Mouse (Mus musculus) neural tube, embryonic 10.5 days (tissue): Measurements from ENCODE around the gene Ptges2.

Experiments used
- DNase-seq: peaks from one replicate; pipeline ENCODE4 v3.0.0-alpha.2; 2017; ENCODE audit warnings: low spot score; ENCODE audit errors: extremely low spot score

Ptges2 gene

DNA sequence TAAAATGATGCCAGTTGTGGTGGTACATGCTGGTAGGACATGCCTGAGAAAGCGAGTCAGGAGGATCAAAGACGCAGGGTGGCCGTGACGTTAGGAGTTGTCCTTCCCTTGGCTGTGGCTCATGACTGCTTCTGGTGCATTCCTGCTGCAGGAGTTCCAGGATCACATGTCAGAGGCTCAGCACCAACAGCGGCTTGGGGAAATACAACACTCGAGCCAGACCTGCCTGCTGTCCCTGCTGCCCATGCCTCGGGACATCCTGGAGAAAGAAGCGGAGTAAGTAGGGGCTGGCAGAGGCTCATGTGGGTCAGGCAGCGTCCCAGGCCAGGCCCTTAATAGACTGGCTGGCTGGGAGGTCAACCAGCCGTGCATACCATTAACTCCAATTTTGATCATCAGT, 21.5 kb upstream of the Ptges2 start:
- no peak for DNase-seq

DNA sequence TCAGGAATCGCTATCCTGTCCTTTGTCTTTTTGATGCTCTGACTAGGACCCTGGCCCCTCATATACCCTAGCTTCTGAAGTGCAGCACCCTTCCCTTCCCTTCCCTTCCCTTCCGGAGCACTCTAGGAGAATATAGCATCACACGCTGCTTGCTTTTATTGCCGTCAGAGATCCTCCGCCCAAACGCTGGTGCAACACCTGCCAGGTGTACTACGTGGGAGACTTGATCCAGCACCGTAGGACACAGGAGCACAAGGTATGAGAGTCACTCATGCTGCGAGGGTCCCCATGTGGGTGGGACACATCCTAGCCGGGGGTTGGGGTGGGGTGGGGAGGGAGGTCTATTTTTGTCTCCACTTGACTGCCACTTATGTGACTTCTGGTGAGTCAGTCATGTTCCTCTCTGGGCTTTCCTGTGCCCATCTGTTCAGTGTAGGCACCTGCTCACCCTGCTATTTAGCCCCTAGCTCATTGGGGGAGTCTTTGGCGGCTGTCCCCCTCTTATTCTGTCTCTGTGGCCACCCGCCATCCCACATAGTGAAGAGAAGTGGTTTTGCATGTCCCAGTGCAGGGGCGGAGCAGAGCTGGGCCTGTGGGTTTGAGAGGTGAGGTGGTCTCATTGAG, 20.3 kb upstream of the Ptges2 start:
- no peak for DNase-seq

DNA sequence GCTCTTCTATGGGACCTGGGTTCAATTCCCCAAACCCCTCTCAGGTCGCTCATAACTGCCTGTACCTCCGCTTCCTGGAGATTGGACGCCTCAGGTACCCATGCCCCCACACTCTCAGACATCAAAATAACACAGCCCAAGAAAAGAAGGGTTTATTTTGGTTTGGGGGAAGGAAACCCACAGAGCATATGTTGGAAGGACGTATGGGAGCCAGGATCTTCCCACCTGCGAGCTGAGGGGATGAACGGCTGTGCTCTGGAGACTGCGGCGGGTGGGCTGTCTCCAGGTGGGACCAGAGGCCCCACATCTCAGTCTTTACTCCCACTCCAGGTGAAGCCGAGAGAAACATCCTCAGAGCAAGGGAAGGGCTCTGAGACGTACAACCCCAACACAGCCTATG, 18.7 kb upstream of the Ptges2 start:
- no peak for DNase-seq

DNA sequence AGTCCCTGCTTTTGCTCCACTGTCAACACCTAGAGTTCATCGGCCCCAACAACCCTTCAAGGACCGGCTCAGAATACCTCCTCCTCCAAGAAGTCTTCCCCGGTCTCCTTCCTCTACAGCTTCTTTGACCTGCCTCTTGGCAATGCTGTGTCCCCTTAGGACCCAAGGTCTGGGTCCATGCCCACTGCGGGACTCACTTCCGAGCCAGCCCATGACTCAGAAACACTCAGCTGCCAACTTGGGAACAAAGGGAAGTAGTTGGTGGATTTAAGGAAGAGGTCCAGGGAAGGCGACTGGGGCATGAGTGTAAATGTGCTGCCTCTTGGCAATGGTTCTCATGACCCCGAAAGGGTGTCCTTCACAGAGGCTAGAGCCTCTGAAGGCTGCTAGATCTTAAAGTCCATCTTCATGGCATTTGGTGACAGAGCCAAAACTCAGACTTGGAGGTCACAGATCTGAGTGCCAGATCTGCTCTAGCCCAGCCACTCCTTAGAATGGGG, 15.6 kb upstream of the Ptges2 start:
- no peak for DNase-seq

DNA sequence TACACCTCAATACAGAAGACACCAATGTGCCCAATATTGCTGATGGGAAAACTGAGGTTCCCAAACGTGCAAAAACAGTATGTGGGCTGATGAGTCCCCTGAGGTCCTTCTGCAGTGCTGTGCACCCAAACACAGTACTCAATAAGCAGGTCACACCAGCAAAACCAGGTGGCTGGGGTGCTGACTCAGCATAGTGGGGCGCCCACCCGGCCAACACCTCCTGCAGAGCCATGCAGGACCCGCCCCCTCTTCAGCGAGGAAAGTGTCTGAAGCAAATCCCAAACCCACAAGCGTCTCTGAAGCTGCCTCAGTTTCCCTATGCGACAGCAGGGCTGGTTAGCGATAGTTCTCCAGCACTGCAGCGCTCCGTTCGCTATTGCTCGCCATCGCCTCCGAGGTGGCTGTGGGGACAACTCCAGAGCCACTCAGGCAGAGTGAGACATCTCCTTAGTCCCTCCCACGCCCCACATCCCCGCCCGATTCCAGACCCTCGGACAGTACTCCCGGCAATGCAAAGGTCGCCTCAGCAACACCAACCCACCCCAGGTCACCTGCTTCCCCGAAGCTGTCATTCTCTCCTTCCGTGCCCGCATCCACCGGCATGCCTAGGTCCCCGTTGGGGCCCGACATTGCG, 14.4 kb upstream of the Ptges2 start:
- no peak for DNase-seq

DNA sequence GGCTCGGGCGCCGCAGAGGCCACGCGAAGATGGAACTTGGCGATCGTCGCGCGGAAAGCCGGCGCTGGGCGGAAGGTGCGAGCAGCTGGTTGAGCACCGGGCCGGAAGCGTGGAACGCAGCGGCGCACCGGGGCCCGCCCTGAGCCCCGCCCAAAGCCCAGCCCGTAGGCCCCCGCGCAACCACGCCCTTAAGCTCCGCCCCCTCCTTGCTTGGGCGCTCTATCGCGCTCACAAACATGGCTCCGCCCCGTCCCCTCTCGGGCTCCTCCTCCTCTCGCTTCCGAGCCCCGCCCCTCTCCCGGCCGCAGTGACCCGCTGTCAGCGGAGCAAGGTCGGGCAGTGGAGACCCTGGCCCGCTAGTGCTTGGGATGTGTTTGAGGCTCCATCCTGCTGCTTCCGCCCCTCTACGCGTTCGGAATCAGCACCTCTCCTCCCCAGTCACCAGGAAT, 13.9 kb upstream of the Ptges2 start, which contains the start of gene 1110008P14Rik:
Gene 1110008P14Rik, minus strand, starts transcription at position 164 of the 449 bp plus-strand sequence.
- peak; percentile 93 for DNase-seq

DNA sequence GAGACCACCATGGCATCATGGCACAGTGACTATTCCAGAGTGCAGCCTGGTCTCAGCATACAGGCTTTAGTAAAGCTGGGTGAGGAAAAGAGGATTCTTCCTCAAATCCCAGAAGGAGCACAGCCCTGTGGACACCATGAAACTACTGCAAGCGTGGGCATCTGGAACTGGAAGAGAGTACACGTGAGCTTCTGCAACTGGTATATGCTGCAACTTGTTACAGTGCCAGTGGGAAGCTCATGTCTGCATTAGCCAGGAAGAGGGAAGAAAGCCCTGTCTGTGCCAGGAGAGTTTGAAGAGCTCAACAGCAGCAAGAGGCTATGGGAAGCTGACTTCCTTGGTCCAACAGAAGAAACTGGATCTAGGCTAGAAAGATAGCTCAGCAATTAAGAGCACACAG, 13.0 kb upstream of the Ptges2 start:
- DNase-seq = no peak

DNA sequence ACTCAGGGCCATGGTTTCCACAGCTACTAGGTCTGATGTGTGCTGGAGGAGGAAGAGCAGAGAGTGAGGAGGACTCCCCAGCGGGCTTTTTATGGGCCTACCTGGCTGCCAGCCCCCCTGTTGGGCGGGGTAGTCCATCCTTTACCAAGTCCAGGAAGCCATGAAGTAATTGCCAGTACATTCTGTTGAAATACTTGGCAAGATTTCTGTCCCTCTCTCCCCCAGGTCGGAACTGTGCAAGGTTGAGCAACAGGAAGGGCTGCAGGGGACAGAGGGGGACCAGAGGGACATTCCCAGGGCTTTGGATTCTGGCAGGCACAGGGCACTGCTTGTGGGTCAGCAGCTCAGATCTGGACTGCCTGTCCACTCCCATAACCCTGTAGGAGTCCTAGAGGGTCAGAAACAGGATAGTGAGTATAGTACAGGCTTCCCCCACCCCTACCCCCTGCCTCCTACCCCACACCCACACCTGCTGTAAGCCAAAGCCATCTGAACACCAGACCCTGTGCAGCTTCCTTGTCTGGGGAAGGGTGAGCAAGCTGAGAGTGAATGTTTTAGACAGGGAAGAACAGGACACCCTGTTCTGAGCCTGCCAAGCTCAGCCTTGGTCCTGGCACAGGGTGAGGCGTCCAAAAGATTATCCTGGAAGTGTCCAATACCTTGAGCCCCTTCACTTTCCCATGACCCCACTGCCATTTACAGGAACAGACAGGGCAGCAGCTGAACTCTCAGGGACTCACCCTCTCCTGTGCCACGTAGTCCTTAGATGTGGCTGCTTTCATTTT, 7.8 kb upstream of the Ptges2 start, which contains the start of gene Lcn2:
Gene Lcn2, minus strand, starts transcription at position 547 of the 785 bp plus-strand sequence.
- DNase-seq = no peak

DNA sequence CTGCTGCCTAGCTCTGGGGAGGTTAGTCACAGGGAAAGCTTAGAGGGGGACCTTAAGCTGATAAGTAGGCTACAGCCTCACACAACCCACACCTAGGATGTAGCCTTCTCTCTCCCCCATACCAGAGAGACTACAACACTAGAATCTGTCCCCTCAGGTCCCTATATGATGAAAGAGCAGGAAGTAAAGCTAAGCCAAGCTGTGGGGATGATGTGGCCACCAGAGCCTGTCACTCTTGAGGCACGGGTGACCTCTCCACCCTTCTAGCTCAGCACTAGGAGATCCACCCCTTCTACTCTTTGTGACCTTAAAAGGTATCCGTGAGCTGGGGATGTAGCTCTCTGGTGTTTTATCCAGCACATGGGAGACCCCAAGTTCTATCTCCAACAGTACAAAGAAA, 6.5 kb upstream of the Ptges2 start:
- no peak for DNase-seq

DNA sequence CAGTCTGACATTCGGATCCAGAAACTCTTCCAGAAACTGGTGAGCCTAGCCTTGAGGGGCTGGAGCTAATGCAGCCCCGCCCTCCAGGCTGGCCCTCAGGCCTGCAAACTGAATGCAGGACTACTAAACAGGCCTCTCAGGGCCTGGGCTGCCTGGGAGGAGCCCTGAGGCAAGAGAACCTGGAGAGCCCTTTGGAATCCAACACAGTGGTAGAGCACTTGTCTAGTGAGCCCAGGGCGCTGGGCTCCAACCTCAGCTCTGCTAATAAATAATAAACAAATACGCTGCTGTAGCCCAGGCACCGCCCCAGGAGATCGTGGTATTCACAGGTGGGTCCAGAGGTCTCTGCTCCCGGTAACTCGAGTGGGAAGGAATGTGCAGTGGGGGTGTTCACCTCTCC, 4.8 kb upstream of the Ptges2 start:
- no peak for DNase-seq

DNA sequence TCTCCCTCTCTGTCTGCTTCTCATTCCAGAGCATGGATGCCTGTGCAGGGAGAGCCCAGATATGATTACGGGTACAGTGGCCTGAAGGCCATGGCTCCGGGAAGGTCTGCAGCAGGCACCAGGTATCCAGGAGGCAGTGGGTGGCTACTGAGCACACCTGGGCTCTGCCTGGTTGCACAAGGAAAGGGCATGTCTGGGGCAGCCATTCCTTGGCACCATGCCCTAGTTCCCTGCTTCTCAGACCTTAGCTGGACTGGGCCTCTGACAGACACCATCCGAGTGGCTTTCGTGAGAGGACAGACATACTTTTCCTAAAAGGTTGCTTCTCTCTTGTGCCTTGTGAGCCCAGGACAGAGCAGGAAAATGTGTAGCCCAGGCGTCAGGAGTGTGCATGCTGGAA, 3.6 kb upstream of the Ptges2 start:
- DNase-seq = no peak

DNA sequence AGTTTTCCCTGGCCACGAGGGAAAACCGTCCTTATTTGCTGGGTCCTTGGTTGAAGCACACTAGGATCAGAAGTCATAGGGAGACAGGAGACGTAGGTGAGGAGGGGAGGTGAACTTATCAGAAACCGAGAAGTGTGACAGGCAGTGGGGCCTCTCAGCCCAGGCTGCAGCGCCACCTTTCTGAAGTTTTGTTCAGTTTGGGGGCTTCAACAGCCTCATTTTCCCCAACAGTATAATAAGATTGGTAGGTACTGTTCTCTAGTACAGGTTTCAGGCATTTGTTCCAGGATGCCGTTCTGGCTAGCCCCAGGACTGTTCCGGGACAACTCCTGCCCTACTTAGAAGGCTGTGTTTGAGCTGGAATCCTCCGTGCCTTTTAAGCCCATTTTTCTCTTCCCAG, 723 bp upstream of the Ptges2 start:
- no peak for DNase-seq

DNA sequence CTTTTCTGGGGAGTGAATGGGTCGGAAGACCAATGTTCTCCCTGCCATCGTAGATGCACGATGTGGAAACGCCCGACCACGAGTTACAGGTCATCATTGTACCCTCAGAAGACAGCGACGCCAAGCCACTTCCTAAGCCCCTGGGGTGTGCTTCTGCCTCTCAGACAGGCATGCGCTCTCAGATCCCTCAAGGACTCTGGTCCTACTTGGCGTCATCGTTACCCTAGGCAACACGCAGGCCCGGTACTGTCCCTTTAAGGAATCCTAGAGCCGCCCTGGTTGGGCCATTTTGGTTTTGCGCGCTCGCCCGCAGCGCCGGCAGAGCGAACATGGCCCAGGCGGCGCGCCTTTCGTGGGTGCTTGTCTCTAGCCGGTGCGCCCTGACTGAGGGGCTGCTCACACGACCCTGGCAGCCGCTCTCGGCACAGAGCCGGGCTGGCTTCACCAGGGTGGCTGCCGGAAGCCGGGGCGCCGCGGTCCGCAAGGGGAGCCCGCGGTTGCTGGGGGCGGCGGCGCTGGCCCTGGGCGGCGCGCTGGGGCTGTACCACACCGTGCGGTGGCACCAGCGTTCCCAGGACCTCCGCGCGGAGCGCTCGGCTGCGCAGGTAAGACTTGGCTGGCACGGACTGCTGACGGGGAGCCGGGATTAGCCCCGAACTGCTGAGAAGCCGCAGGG, 388 bp downstream of the Ptges2 start:
- DNase-seq = peak; percentile 86

DNA sequence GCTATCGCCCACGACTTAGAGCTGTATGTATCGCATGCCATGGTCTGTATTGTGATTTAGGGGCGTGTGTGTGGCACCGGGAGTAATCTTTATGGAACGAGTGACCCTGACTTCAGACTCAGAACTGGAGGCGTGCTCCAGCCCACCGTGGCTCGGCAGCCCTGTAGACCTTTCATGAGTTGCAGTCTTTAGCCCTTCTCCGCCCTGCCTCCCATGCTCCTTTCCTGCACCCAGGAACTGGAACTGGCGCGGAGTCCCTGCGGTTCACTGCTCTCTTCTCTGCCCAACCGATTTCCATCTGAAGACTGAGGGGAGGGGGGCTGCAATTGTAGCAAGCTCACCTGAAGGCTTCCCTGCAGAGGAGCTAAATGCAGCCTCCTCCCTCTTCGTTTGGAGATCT, 999 bp downstream of the Ptges2 start:
- DNase-seq = no peak

DNA sequence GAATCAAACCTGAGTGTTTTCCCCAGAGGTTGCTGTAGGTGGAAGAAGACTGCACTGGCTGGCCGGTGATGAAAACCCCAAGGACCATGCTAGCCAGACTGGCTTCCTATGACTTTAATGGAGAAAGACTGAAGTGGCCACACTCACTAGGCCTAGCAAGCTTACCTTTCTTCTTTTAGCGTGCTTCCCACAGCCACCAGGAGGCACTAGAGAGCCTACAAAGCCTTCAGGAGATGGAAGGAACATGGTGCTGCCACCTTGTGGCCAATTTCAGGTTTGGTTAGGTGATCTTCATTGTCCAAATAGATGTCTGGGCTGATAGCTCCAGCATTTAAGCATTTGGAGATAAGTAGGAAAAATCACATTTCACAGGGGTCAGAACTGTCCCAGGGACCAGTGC, 9.0 kb downstream of the Ptges2 start:
- peak; percentile 95 for DNase-seq

DNA sequence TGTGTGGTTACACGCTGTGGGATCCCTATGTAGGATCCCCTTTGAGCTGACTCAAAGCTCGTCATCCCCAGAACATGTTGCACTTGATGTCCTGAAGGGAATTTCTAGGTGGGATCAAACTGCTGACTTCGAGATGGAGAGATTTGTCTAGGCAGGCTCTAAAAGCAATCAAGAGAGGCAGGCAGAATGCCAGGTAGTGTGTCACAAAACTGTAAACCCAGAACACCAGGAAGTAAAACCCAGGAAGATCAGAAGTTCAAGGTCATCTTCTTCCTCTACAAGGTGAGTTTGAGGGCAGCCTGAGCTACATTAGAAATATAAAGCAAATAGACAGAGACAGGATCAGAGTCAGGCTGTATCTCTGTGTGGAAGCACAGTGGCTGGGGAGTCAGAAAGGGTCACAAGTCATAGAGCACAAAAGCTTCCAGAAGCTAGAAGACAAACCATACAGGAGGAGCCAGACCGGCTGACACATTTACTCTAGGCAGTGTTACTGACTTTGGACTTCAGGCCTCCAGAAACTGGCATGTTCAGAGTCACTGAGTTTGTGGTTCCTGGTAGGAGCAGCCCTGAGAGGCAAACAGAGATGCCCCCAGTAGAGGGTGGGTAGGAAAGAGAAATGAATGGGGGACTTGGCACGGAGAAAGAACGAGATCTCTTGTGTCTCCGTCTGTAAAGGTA, 11.6 kb downstream of the Ptges2 start:
- DNase-seq = no peak

DNA sequence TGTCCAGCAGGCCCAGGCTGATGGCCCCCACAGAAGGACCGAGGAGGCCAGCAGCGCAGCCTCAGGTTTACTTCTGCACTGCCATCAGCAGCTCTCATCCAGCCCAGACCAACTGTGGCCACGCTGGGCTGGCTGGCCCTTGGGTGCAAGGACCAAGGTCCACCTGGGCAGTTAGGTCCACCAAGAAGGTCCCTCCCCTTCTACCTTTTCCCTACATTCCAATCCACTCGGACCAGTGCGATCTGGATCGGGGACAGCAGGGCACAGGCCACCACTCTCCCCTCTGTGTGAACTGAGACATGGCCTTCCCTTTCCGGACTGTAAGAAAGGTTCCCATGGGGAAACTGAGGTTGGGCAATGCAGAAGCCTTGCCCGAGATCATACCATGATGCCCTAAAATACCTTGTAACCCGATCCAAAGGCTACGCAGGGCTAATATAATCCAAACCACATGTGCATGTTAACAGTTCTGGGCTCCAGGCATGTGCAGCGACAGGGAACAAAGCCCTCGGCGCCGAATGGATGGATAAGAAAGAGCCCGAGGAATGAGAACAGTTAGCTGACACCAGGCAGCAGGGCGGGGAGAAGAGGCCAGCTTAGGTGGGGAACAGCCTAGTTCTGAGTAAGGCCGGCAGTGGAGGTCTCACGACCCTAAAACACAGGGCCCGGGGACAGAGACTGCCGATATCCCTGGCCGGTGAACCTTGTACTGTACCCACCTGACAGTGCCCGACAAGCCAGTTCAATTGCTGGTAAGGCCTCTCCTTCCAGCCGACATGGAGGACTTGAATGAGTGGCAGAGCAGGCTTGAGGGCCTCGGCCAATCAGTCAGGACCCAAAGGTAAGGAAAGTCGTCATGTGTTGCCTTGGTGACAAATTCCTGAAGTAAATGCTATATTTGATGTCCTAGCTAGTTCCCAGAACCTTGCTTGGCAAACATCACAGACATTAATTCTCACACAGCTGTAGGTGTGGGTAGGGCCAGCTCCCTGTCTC, 13.0 kb downstream of the Ptges2 start:
- DNase-seq = peak; percentile 44

DNA sequence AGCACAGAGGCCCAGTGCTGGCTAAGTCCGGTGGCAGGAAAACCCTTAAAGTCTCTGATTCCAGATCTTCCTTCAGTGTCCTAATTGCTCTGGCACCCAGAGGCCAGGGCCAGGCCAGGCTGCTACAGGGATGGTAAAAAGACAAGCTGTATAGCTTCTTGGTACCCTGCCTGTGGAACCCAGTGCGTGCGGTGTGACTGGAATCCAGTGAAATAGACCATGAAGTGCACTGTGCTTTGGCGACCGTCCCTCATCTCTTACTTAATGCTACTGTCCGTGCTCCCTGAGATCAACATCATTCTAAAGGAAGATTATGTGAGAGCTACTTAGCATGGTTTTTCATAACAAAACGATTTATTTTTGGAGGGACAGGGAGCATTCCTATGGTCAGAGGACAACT, 15.7 kb downstream of the Ptges2 start:
- DNase-seq = no peak

DNA sequence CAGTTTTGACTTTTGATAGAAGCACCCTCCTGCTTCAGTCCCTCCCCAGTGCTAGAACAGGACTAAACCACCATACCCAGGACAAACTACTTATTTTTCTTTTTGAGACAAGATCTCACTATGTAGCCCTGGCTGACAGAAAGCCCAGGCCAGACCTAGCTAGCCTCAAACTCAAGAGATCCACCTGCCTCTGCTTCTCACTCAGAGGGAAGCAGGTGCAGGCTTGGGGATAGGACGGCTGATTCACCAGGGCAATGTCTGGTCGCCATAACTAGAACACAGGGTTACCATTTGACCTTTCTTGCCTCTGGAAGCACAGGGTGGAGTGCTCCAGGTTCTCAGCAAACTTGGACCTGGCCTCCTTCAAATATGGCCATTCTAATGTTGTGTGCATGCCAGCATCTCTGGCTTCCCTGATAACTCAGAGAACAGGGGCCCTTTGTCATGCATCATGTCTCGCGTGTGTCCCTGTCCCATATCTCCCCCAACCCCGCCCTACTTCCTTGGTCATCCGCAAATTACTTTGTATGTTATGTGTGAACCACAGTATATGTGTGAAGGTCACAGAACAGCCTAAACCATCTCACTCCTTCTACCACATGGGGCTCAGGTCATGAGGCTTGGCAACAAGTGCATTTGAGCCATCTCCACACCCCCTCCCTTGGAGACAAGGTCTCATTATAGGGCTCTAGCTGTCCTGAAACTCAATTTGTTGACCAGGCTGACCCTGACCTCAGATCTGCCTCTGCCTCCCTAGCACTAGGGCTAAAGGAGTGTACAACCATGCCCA, 17.2 kb downstream of the Ptges2 start:
- DNase-seq = no peak
